Mouse (Mus musculus): ENCODE data around the gene Epas1. TPM values are rescaled to one million over a fixed set of nuclear protein-coding genes. Genes with fewer than 3 reads are reported as not detected.

Epas1 gene
- total RNA-seq, 2 experiments from 2014 or later: not detected

DNA sequence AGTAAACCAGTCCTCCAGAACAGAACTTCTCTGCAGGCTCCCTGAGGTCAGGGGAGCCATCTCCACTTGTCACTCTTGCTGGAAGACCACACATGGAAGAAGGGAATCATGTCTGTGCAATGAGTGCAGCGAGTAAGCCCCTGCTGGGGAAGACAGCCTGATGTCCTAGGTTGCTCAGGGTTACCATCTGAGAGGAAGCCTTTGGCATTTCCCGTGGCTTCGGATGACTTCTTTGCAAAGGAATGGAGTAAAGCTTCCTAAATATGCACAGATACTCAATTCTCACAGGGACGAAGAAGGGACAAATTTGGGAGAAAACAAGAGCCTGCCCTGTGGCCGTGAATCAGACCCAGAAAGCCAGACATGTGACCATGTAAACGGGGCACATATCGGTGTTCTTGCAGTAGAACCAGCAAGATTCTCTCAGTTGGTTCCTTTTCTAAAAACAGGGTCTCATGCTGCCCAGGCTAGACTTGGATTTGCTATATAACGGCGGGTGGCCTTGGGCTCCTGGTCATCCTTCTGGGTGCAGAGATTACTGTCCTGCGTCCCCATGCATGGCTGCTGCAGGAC lies 31.0 kb downstream of the Epas1 start:
- ATAC-seq (replicated peaks; ENCODE audit: poor library complexity): no peak

DNA sequence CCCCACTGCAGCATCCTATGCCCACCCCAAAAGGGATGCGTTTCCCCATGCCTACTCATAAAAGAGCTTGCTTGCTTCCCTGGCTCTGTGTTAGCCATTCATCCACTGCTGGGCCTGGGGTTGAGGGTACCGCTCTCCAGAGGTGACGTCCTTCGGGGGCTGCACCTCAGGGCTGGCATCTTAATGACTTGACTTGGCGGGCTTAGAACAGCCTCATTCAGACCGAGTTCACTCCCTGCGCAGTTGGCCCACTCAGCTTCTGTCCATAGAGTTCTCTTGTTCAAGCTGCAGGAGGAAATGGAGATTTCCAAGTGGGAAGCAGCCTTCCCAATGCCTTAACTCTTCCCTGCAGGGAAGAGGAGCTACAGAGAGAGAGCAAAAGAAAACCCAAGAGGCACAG lies 32.1 kb downstream of the Epas1 start:
- ATAC-seq (replicated peaks; ENCODE audit: poor library complexity): no peak

DNA sequence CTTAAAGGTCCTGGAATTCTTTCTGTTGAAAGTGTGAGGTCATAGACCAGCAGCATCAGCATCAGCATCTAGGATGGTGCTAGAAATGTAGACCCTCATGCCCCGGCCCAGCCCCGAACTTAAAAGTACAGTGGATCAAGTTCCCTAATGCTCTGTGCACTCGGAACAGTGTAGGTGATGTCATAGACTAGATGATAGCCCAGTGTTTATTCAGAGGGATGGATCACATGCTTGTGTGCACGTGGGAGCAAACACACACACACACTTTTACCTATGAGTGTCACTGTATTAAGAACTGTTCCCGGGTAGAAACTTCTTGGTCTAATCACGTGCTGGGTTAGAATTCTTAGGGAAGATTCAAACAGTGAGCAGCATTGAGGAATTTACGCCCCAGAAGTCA lies 33.0 kb downstream of the Epas1 start:
- no peak for ATAC-seq (replicated peaks; ENCODE audit: poor library complexity)

DNA sequence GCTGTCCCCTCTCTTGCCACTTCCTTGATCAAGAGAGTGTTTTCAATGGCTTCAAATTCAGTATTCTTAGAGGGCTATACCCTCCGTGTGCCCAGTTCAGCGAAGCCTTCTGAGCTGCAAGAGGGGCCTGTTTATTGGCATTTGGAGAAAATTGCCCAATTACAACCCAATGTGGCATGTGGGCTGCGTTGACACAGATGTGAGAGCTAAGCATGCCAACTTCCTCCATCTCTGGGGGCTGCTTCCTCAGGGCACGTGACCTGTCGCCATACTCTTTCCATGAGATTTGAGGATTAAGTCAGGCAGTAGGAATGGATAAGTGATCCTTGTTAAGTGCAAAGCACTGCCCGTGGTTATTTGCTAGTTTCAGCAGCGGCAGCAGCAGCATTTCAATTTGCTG lies 34.3 kb downstream of the Epas1 start:
- peak; percentile 76 for ATAC-seq (replicated peaks; ENCODE audit: poor library complexity)

DNA sequence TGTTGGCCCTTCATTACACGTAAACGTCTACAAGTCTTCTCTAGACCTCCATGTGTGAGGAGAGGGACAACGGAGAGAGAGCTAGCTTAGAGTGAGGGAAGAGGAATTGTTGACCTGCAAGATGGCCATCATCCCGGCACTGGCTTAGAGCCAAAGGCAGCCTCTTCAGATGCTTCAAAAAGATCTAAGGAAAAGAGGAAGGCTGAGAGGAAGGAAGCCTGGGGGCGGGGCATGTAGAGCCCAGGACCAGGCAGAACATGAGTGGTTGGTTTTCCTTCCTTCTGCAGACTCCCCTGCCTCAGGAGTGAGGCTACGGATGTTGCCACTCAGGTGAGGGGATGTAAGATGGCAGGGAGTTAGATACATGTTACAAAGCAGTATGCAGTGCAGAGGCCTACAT lies 34.8 kb downstream of the Epas1 start:
- ATAC-seq (replicated peaks; ENCODE audit: poor library complexity): peak; percentile 60

DNA sequence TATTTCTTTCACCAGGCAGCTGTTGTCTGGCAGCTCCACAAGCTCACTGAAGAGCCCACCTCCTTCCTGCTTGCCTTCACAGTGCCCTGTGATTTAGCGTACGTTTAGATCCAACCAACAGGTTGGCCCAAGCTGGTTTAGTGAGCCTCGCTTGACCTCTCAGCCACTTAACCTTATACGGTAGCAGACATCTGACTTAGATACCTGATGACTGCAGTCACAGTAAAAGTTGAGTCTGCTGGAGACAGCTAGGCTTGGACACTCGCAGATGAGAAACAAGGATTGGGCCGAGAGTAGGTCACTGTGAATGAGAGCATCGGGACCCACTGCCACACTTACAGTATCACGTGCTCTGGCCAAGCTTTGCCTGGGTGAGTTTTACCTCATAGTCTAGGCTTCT lies 38.4 kb downstream of the Epas1 start:
- no peak for ATAC-seq (replicated peaks; ENCODE audit: poor library complexity)

DNA sequence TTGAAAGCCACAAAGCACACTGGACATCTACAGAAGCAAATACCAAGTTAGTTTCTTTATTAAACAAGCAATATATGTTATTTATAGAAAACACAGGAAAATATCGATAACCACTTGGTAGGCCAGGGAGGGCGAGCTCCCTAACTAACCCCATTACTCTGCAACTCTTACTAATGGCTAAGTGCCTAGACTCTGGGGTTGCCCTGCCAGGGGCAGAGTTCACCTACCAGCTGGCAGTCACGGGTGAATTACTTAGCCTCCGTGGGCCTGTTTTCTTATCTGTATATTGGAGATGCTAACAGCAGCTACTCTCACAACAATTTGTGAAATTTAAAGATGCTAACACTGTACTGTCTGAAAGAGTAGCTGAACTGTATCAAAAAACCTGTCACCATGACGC lies 42.3 kb downstream of the Epas1 start:
- no peak for ATAC-seq (replicated peaks; ENCODE audit: poor library complexity)

DNA sequence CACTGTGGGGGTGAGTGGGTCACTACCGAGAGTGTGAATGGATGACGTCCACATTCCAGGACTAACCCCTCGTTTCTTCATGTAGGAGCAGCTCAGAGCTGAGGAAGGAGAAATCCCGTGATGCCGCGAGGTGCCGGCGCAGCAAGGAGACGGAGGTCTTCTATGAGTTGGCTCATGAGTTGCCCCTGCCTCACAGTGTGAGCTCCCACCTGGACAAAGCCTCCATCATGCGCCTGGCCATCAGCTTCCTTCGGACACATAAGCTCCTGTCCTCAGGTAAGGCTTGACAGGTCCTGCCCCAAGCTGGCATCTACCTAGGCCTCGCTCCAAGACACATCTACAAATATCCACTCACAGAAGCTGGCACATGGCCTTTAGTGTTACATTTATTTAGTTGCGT lies 43.5 kb downstream of the Epas1 start:
- no peak for ATAC-seq (replicated peaks; ENCODE audit: poor library complexity)

DNA sequence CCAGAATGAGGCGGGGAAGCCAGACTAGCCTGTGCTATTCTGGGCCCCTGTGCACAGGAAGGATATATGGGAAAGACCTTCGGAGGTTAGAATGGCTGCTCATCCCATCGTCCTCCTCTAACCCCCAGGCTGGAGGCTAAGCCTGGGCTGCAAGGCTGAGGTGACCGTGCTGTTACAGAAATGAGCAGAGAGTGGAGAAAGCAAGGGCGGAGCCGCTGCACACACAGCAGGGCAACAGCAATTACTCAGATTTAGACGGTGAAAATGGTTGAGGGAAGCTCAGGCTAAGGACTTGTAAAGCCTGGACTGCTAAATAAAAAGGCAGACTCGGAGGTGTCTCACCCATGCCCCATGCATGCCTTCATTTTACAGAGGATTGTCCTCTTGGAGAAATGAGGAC lies 45.0 kb downstream of the Epas1 start:
- ATAC-seq (replicated peaks; ENCODE audit: poor library complexity): no peak

DNA sequence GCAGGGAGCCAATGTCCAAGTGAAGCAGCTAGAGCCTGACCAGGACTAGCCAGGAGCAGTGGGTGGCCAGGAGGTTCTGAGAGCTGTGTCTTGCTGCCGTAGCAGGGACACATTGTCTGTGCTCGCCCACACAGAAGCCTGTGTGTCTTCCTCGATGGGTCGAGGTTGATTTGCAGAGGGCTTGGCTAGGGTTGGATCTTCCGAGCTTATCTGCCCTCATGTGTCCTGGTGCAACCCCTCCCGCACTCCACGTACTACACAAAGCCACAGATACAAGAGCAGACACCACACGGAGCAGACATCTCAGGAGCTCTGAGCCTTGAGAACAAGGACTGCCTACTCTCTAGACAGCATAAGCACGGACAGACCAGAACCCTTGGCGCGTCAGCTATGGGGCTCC lies 45.5 kb downstream of the Epas1 start:
- peak; percentile 26; the same call in 1 of the 2 replicates for ATAC-seq (replicated peaks; ENCODE audit: poor library complexity)

DNA sequence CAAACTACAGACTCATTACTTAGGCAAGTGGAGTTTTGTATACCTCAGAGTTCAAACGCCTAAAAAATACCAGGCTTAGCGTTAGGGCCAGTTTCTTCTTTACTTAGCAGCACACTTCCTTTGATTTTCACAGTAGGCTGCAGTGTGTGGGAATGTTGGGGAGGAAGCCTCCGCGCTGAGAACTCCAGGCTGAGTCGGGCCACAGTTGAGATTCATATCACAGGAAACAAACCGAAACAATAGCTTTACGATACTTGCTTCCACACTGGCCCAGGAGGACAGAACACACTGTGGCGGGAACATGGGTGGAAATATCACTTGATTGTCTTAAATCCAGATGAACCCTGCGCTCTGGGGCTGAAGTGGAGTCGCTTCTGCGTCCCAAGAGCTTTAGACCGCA lies 47.0 kb downstream of the Epas1 start:
- ATAC-seq (replicated peaks; ENCODE audit: poor library complexity): no peak

DNA sequence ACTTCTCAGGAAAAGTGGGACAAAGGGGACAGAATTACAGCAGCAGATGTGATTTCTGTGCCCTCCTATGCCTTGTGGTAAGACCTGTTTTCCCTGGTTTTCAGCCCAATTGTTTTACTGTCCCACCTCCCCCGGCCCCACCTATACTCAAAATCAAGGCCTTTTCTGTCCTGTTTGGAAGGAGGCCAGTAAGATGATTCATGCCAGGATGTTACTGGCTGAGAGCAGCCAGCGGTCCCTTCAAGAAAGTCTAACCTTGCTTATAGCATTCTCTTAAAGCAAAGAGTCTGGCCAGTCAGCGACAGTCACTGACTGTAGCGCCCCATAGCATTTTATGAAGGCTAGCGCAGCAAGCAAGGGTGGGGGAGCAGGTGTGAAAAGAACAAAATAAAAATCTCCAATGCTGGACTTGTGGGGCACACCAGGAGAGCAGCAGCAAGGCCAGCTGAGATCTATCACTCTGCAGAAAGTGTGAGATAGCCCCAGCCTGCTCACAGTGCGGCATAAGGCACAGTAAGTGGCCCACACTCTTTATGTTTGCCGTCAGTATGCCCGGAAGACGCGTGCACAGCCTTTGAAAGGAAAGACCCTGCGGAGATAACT lies 47.8 kb downstream of the Epas1 start:
- ATAC-seq (replicated peaks; ENCODE audit: poor library complexity): no peak

DNA sequence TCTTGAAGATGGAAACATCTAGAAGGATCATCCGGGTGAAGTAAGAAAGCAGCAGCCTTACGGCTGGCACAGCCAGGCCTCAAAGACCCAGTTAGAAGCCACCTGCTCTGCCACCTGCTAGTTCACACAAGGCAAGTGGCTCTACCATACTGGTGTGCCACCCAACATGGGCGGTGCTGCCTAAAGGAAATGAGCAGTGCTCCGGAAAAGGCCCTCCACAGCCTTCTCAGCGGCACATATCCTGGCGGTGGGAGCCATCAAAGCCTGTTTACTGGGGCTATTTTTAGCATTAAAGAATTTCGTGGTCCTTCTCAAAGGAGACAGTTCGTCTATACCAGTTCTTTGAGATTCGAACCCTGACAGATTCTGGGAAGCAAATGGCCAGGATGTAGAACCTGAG lies 48.4 kb downstream of the Epas1 start:
- ATAC-seq (replicated peaks; ENCODE audit: poor library complexity): no peak

DNA sequence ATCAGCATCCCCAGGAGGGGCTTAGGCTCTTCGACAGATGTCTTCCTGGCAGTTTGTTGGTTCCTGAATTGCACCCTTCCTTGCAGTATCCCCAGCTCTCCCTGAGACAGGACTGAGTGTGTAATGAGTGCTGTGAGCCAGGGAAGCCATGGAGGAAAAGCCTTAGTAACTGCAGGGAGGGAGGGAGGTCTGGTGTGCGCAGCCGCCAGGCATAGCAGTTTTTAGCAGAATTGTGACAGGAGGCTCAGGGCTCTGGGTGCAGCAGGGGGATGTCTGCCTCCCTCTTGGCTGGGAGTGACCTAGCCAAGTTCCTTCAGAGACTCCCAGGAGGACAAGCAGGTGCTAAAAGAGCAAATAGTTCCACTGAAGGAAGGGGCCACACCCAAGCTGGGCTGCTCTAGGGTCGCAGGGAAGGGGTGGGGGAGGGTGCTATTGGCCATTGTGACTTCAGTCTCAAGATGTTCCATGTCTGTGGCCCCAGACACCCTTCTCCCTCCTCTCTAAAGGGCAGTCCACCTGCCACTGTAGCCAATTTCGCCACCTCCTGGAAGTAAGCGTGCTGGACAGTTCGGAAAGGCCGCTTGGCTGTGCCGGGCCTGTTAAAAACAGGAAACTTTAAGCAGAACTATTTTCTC lies 49.0 kb downstream of the Epas1 start:
- peak; percentile 36; the same call in 1 of the 2 replicates for ATAC-seq (replicated peaks; ENCODE audit: poor library complexity)

DNA sequence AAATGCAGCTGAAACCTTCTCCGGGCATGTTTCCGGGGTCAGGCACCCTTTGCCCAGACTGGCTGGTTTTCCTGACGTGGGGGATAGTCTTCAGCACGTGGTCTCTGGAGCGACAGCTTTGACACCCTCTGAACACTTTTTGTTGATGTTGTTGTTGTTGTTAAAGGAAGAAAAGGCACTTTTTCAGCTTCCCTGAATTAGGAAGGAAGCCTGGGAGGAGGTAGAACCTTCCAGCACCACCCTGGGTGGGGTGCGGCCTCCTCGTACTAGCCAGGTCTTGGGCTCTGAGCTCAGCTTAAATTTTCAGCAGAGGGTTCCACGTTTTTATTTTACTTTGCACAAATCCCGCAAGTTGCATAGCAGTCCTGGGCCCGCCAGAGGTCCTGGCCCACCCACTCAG lies 49.6 kb downstream of the Epas1 start:
- no peak for ATAC-seq (replicated peaks; ENCODE audit: poor library complexity)

DNA sequence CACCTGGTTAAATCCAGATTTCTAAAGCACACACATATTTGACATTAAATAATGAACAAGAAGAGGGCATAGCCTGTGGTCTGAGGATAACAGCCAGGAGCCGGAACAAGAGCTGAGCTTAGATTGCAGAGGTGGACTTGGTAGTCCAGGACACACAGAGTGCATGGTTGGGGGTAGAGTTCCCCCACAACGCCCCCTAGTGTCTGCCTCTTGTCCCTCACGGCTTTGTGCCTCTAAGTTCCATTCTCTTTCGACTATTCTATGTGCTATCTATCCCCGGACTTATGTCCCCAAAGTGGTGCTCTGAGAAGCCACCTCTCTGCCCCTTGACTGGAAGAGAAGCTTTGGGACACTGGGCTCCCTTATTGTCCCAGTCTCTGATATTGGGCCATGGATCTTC lies 50.2 kb downstream of the Epas1 start:
- ATAC-seq (replicated peaks; ENCODE audit: poor library complexity): peak; percentile 47; the same call in 1 of the 2 replicates

DNA sequence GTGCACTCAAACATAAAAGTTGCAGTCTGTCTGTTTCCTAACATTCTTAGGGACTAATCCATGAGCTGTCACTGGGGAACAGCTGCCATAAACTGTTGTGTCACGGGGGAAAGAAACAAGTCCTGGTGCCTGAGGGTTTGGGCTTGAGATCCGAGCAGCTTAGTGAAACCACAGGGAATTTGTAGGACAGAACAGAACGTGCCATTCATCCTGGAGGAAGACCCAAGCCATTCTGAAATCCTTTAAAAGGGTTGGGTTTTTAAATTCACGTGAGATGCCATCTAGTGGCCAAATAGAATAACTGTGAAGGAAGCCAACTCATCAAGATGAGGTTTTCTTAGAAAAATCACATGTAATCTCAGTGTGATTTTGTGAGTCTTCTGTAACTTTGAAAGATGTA lies 58.5 kb downstream of the Epas1 start:
- 0 out of 2 replicates have a peak, but pooled peaks have one; percentile 32 for ATAC-seq (replicated peaks; ENCODE audit: poor library complexity)

DNA sequence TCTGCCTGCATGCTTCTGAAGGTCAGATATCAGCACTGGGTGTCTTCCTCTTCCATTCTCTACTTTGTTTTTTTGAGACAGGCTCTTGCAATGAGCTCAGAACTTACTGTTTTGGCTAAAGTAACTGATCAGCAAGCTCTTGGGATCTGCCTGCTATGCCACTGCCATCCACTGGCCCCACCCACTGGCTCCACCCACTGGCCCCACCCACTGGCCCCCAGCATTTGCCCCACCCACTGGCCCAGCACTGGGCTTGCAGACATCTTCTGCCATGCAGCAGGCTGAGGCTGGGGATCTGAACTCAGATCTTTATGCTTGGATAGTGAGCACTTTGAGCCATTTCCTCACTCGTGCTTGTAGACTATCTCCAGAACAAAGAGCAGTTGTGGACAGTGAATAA lies 60.8 kb downstream of the Epas1 start:
- ATAC-seq (replicated peaks; ENCODE audit: poor library complexity): peak; percentile 94

DNA sequence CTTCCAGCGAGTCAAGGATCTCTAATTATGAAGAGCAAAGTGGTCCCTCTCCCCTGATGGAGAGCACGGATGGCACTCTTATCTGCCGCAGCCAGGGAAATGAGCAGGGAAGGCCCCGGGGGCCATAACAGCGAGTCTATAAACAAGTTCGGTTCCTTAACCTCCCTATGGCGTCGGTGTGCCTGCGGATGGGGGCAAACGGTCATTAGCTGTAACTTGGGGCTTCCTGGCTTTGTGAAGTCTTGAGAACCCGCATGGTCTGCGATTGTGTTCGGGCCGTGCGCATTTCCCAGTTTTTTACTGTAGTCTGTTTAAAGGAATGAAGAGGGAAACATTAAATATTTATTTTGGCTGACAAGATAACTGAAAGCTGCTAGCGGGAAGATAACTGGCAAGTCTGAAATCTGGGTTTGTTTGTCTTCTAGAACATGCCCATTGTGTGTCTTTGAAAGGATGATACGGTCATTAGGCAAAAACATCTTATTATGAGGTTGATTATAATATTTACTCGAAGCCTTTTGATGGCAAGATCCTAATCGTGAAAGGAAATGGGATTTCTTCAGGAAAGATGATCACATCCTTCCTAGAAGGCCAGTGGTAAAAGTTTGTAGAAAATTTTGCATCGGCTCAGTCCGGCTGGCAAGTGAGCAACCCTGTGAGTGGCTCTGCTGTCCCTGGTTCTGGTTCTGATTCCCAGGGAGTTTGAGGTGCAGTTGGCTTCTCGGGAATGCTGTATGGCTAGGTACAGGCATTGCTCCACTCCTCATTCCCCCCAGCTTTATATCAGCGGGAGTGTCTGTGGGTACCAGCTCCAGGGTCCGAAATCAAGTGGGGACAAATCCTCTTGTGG lies 61.7 kb downstream of the Epas1 start:
- no peak for ATAC-seq (replicated peaks; ENCODE audit: poor library complexity)

DNA sequence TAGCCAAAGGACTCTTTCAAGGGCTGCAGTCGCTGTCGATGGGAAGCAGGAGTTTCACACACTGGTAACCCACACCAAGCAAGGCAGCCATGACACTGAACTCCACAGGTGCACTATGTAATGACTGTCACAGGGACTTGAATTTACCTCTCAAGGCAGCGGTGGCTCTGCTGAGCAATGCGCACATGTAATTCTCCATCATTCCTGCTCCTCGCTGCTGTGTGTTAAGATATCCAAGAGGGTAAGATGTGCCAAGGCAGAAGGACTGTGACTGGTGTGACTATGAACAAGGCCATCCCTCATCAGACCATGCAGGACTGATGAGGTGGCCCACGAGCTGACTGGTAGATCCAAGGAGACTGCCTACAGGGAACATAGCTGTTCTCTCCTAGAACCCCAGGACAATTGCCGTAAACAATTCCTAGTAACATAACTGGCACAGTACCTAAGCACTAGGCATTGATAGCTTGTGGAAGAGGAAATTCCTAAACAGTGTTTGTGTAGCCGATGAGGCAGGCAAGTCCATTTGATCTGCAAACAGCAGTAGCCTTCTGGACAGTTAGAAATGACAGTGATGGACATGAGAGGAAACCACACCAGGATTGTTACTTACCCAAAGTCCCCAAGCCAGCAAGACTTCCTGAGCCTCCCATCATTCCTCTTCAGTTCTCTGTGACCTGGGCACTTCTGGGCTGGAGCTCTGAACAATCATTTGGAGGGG lies 68.7 kb downstream of the Epas1 start:
- ATAC-seq (replicated peaks; ENCODE audit: poor library complexity): no peak

Measured in megakaryocyte progenitor cell, adult 5-6 weeks (primary cell).